9 mouse cellular contexts compared by ENCODE assay signal in the genomic region with DNA sequence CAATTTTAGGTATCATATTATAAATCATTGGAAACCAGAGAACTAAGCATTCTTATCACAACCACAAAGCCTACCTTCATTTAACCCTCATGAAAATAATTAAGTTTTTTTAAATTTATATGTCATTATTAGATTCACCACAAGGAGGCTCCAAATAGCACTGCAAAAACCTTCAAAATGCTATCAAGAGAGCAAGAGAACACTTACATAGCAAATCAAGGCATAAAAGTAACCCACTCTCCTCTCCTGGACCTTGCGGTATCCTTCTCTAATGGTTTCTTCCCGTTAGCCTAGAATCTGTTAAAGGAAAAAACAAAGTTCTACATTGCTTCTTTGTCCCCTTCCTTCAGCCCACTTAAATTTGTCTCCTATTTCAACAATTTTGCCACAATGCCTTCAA. TPM values are rescaled to one million over a fixed set of nuclear protein-coding genes. Genes with fewer than 3 reads are reported as not detected.
DNase-seq lines count a peak whose midpoint lies in the region; ATAC-seq and TF ChIP-seq lines count a peak whose summit lies in the region.
"Had no signal": no experiment of that assay in that cellular context is flagged by ENCODE, and none has a peak within 500 bp of the region (broad histone marks: within the 10 kb centered on the region; RNA-seq: fewer than 3 reads in every experiment).

No protein-coding gene starts in this region.

- no peaks in the 10 kb centered on the region for H3K9me3 ChIP-seq in heart, embryonic 10.5 days
- no peaks in the 10 kb centered on the region for H3K9me3 ChIP-seq in midbrain, postnatal 0 days (ENCODE audit: low read length)
- H3K9me3 ChIP-seq in midbrain, embryonic 16.5 days (replicated peaks; ENCODE audit: control insufficient read depth, low read length, poor library complexity, severe bottlenecking) = no peaks in the 10 kb centered on the region
- no peaks in the 10 kb centered on the region for H3K9me3 ChIP-seq in limb, embryonic 10.5 days (replicated peaks)

- no peaks in the 10 kb centered on the region for H3K27me3 ChIP-seq in heart, adult 2 months (ENCODE audit: control insufficient read depth, insufficient read depth, low read length)
- H3K27me3 ChIP-seq in heart, embryonic 10.5 days (ENCODE audit: insufficient read depth, poor library complexity, severe bottlenecking) = no peaks in the 10 kb centered on the region
- no peaks in the 10 kb centered on the region for H3K27me3 ChIP-seq in midbrain, postnatal 0 days (ENCODE audit: insufficient read depth, low read length)
- no peaks in the 10 kb centered on the region for H3K27me3 ChIP-seq in midbrain, embryonic 16.5 days (ENCODE audit: control insufficient read depth, insufficient read depth, low read depth, low read length)
- no peaks in the 10 kb centered on the region for H3K27me3 ChIP-seq in limb, embryonic 10.5 days (ENCODE audit: low read depth, poor library complexity, severe bottlenecking)

- no peaks in the 10 kb centered on the region for H3K79me2 ChIP-seq in heart, adult 2 months (replicated peaks; ENCODE audit: control insufficient read depth, insufficient read depth, low read length)

- ATAC-seq in midbrain, postnatal 0 days (ENCODE audit: low FRiP score) = no peak
- no peak for ATAC-seq in midbrain, embryonic 16.5 days
- ATAC-seq in frontal cortex, adult (ENCODE audit: low TSS enrichment) = no peak

- TF ChIP-seq POLR2A in heart, adult 2 months (IDR thresholded peaks at IDR 0.05; ENCODE audit: insufficient read depth, low read depth, low read length) = no peak

- TF ChIP-seq CTCF in heart, adult 2 months (IDR thresholded peaks at IDR 0.05) = peak; percentile 85
- peak; percentile 81 for TF ChIP-seq CTCF in midbrain, postnatal 0 days (IDR thresholded peaks at IDR 0.05)

- TF ChIP-seq EP300 in heart, adult 2 months (IDR thresholded peaks at IDR 0.05; ENCODE audit: insufficient read depth, low read depth, low read length) = no peak

- H3K4me3 ChIP-seq in heart, adult 2 months = no peak overlapping the region
- H3K4me3 ChIP-seq in heart, embryonic 10.5 days = no peak overlapping the region
- H3K4me3 ChIP-seq in midbrain, postnatal 0 days (ENCODE audit: low read depth, low read length) = no peak overlapping the region
- no peak overlapping the region for H3K4me3 ChIP-seq in midbrain, embryonic 16.5 days (ENCODE audit: low read depth, low read length)
- H3K4me3 ChIP-seq in limb, embryonic 10.5 days = no peak overlapping the region

- no peak overlapping the region for H3K4me2 ChIP-seq in midbrain, postnatal 0 days (ENCODE audit: low read depth, low read length, poor library complexity, severe bottlenecking)
- H3K4me2 ChIP-seq in midbrain, embryonic 16.5 days (ENCODE audit: low read length) = no peak overlapping the region

- H3K36me3 ChIP-seq in heart, adult 2 months (ENCODE audit: control insufficient read depth, insufficient read depth, low read length) = no peaks in the 10 kb centered on the region
- H3K36me3 ChIP-seq in heart, embryonic 10.5 days = no peaks in the 10 kb centered on the region
- H3K36me3 ChIP-seq in midbrain, postnatal 0 days (ENCODE audit: insufficient read depth, low read length) = no peaks in the 10 kb centered on the region
- H3K36me3 ChIP-seq in midbrain, embryonic 16.5 days (ENCODE audit: control insufficient read depth, insufficient read depth, low read length) = no peaks in the 10 kb centered on the region
- H3K36me3 ChIP-seq in limb, embryonic 10.5 days = no peaks in the 10 kb centered on the region

- no peak overlapping the region for H3K9ac ChIP-seq in heart, adult 2 months (ENCODE audit: low read depth, low read length)
- no peak overlapping the region for H3K9ac ChIP-seq in midbrain, postnatal 0 days (replicated peaks; ENCODE audit: low read length, poor library complexity, severe bottlenecking)
- no peak overlapping the region for H3K9ac ChIP-seq in midbrain, embryonic 16.5 days (ENCODE audit: low read depth, low read length)

- intact Hi-C loops in heart, adult 2 months (cut with DNase I) = loop anchor here (1.0 to 5.0 kb wide), 3 partner anchors 39 to 128 kb away; partner anchors contain the start of genes Glud1 and Shld2

- DNase-seq in heart, adult 2 months = no peak
- no peak for DNase-seq in heart, embryonic 10.5 days (ENCODE audit: low spot score)
- peak; percentile 40 for DNase-seq in midbrain, postnatal 0 days (ENCODE audit: low spot score)
- peak; percentile 24 for DNase-seq in fibroblast of lung, adult 2 months (ENCODE audit: low read depth)
- no peak for DNase-seq in adrenal gland, adult 18-20 months (ENCODE audit: low spot score in 2 of 2)
- no peak for DNase-seq in limb, embryonic 10.5 days (ENCODE audit: low spot score)
- DNase-seq: left cerebral cortex, postnatal 4 days had no signal

- 41% methylated on average over 2 of the region's 2 CpGs for WGBS in heart, adult 2 months
- WGBS in heart, embryonic 10.5 days = 55% methylated on average over 2 of the region's 2 CpGs
- 45% methylated on average over 2 of the region's 2 CpGs for WGBS in midbrain, postnatal 0 days
- 64% methylated on average over 2 of the region's 2 CpGs for WGBS in midbrain, embryonic 16.5 days
- 77% methylated on average over 2 of the region's 2 CpGs for WGBS in limb, embryonic 10.5 days

- no peaks in the 10 kb centered on the region for H3K4me1 ChIP-seq in heart, adult 2 months (ENCODE audit: control insufficient read depth, insufficient read depth, low read length)
- H3K4me1 ChIP-seq in heart, embryonic 10.5 days = no peaks in the 10 kb centered on the region
- H3K4me1 ChIP-seq in midbrain, postnatal 0 days (ENCODE audit: insufficient read depth, low read length) = no peaks in the 10 kb centered on the region
- no peaks in the 10 kb centered on the region for H3K4me1 ChIP-seq in midbrain, embryonic 16.5 days (ENCODE audit: control insufficient read depth, insufficient read depth, low read length)
- H3K4me1 ChIP-seq in limb, embryonic 10.5 days = no peaks in the 10 kb centered on the region

- H3K27ac ChIP-seq in heart, adult 2 months = no peak overlapping the region
- H3K27ac ChIP-seq in heart, embryonic 10.5 days = no peak overlapping the region
- H3K27ac ChIP-seq in midbrain, postnatal 0 days (ENCODE audit: low read depth, low read length) = no peak overlapping the region
- no peak overlapping the region for H3K27ac ChIP-seq in midbrain, embryonic 16.5 days (ENCODE audit: low read length)
- no peak overlapping the region for H3K27ac ChIP-seq in limb, embryonic 10.5 days

RNA-seq across cellular contexts. Expression of gene Shld2, which starts 37.0 kb away (rescaled TPM):
- total RNA-seq in heart, adult 2 months (2021) = 1 to 10 TPM; 7.8 to 9.9 TPM
- polyA plus RNA-seq in heart, adult 2 months (2012; rRNA removed) = 2.4 and 3.5 TPM in 2 replicates
- 9.0 TPM in 2 replicates for polyA plus RNA-seq in heart, embryonic 10.5 days (2016; fragmentation: Nextera tagmentation; extraction: Ambion mirVana)
- 6.4 and 8.2 TPM in 2 replicates for total RNA-seq in midbrain, postnatal 0 days (2014; rRNA removed)
- polyA plus RNA-seq in midbrain, postnatal 0 days (2015; fragmentation: Nextera tagmentation; extraction: Ambion mirVana) = 6.9 and 8.5 TPM in 2 replicates
- 4.8 and 6.4 TPM in 2 replicates for polyA plus RNA-seq in midbrain, embryonic 16.5 days (2015; fragmentation: Nextera tagmentation; extraction: Ambion mirVana)
- 1 to 10 TPM; 9.2 to 9.5 TPM for total RNA-seq in adrenal gland, adult 18-20 months (2021)
- polyA plus RNA-seq in limb, embryonic 10.5 days (2016; fragmentation: Nextera tagmentation; extraction: Ambion mirVana) = 9.6 and 10.0 TPM in 2 replicates

RNA-seq across cellular contexts. Expression of gene Glud1, which starts 37.2 kb away (rescaled TPM):
- 100 to 1,000 TPM; 127 to 148 TPM for total RNA-seq in heart, adult 2 months (2021)
- 52.1 and 73.2 TPM in 2 replicates for polyA plus RNA-seq in heart, adult 2 months (2012; rRNA removed)
- polyA plus RNA-seq in heart, embryonic 10.5 days (2016; fragmentation: Nextera tagmentation; extraction: Ambion mirVana) = 66.6 and 87.3 TPM in 2 replicates
- 185 and 192 TPM in 2 replicates for total RNA-seq in midbrain, postnatal 0 days (2014; rRNA removed)
- polyA plus RNA-seq in midbrain, postnatal 0 days (2015; fragmentation: Nextera tagmentation; extraction: Ambion mirVana) = 114 TPM in 2 replicates
- 89.8 and 92.8 TPM in 2 replicates for polyA plus RNA-seq in midbrain, embryonic 16.5 days (2015; fragmentation: Nextera tagmentation; extraction: Ambion mirVana)
- 100 to 1,000 TPM; 186 to 200 TPM for total RNA-seq in adrenal gland, adult 18-20 months (2021)
- 67.6 and 74.6 TPM in 2 replicates for polyA plus RNA-seq in limb, embryonic 10.5 days (2016; fragmentation: Nextera tagmentation; extraction: Ambion mirVana)

RNA-seq across cellular contexts. Expression of gene Syt15, which starts 53.9 kb away (rescaled TPM):
- total RNA-seq in heart, adult 2 months (2021) = under 1 TPM; 0.43 to 0.78 TPM
- polyA plus RNA-seq in heart, adult 2 months (2012; rRNA removed) = 1.5 and 1.6 TPM in 2 replicates
- 0.29 and 0.52 TPM in 2 replicates for polyA plus RNA-seq in heart, embryonic 10.5 days (2016; fragmentation: Nextera tagmentation; extraction: Ambion mirVana)
- 2.1 and 2.6 TPM in 2 replicates for total RNA-seq in midbrain, postnatal 0 days (2014; rRNA removed)
- 0.80 and 0.96 TPM in 2 replicates for polyA plus RNA-seq in midbrain, postnatal 0 days (2015; fragmentation: Nextera tagmentation; extraction: Ambion mirVana)
- 0.63 and 0.68 TPM in 2 replicates for polyA plus RNA-seq in midbrain, embryonic 16.5 days (2015; fragmentation: Nextera tagmentation; extraction: Ambion mirVana)
- under 1 TPM; 0.16 to 0.27 TPM for total RNA-seq in adrenal gland, adult 18-20 months (2021)
- 0.05 TPM in 1 of 2 replicates, not detected in the other for polyA plus RNA-seq in limb, embryonic 10.5 days (2016; fragmentation: Nextera tagmentation; extraction: Ambion mirVana)

Comparison
In these comparisons a context has a peak if more than half of its experiments do, and no peak if none do; other contexts are left out.
1. DNase-seq: peak in midbrain, postnatal 0 days (single experiment) and fibroblast of lung, adult 2 months (single experiment); none in heart, adult 2 months (0 of 2), heart, embryonic 10.5 days (single experiment), adrenal gland, adult 18-20 months (0 of 2) and limb, embryonic 10.5 days (single experiment).